Mouse (Mus musculus) left cerebral cortex, adult 2 months (tissue): ENCODE data around the gene Pon1. TPM values are rescaled to one million over a fixed set of nuclear protein-coding genes. Genes with fewer than 3 reads are reported as not detected.
"Not testable (repeated sequence)": the region's sequence is repeated elsewhere in the genome, so short reads cannot be mapped to it uniquely, and the experiment has no call there.

ENCODE experiments used
- DNase-seq, 2 experiments: peaks; one replicate each; pipeline ENCODE4 v3.0.0; 2021 to 2022; ENCODE audit warnings: low spot score in 2 of 2, mixed read lengths in 1 of 2; ENCODE audit errors: extremely low spot score in 1 of 2
- H3K27ac ChIP-seq: fragments of 200-600 bp; 2 replicates; pipeline ENCODE4 v1.8.1; 2022
- H3K4me3 ChIP-seq: fragments of 200-600 bp; 2 replicates; pipeline ENCODE4 v1.8.1; 2022
- CTCF ChIP-seq: fragments of 200-600 bp; IDR thresholded peaks from 2 replicates; pipeline ENCODE4 v1.8.1; 2022; ENCODE audit warnings: antibody characterized with exemption, mild to moderate bottlenecking, moderate library complexity
- intact Hi-C: fragments of 180-260 bp; cut with DNase I; formaldehyde crosslinking; loops from one replicate; pipeline ENCODE4 v1.15.1; 2025
- long read RNA-seq, 2 experiments: library from polyadenylated mRNA; stranded (forward); transcript quantifications; one replicate each; pipeline ENCODE4 v2.0.0; 2021; ENCODE audit warnings: borderline mapping rate in 2 of 2
- total RNA-seq, 2 experiments: library from RNA; stranded (reverse); gene quantifications; 2 replicates each; pipeline ENCODE4 v1.2.3; 2021

The Pon1 gene
- total RNA-seq: not detected
- long read RNA-seq, experiment 1: 0 reads
- long read RNA-seq, experiment 2: 0 reads

DNA sequence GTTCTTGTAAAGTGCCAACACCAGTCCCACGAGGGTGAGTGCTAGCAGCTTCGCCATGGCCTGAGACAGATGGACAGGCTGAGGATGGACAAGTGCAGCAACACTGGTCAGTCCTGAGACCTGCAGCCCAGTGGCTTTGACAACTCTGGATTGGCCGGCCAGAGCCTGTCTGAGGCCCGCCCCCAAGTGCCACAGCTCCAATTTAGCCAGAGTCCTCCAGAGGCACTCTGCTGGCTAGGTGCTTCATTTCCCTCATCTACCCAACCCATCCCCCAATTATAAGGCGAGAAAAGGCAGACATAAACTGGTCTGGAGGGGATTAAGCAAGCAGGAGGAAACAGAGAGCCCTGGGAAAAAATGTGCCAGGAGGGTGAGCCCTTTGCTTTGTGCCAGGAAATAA is at the start of gene Pon1:
Gene Pon1 (minus strand): TSS at position 254 of the 400 bp plus-strand sequence.
- no peak for TF ChIP-seq CTCF
- intact Hi-C loops: no loop called here
- no peak for DNase-seq
- Histone ChIP-seq H3K4me3 (no peak within 1 kb of the TSS), H3K27ac (no peak within 1 kb of the TSS)

GRCm38 (mm10) chr6:5238799-5239198 is 45.1 kb upstream of the Pon1 start:
- H3K27ac ChIP-seq: no peak overlapping the region
- intact Hi-C loops: no loop called here
- no peak for TF ChIP-seq CTCF
- H3K4me3 ChIP-seq: no peak overlapping the region
- no peak for DNase-seq

- TF ChIP-seq CTCF: no peak
- Histone ChIP-seq H3K4me3 (no peak overlapping the region), H3K27ac (no peak overlapping the region)
- DNase-seq: no peak
- intact Hi-C loops: no loop called here
These were observed 43.8 kb upstream of the Pon1 start for GRCm38 (mm10) chr6:5237510-5237909.

- DNase-seq: no peak
- Histone ChIP-seq H3K4me3 (no peak overlapping the region), H3K27ac (no peak overlapping the region)
- no peak for TF ChIP-seq CTCF
- intact Hi-C loops: no loop called here
These were observed 43.2 kb upstream of the Pon1 start for GRCm38 (mm10) chr6:5236843-5237371.

- intact Hi-C loops: no loop called here
- Histone ChIP-seq H3K27ac (no peak overlapping the region), H3K4me3 (no peak overlapping the region)
- no peak for TF ChIP-seq CTCF
- DNase-seq: no peak
These were observed 40.8 kb upstream of the Pon1 start for GRCm38 (mm10) chr6:5234563-5234962.

GRCm38 (mm10) chr6:5233812-5234211 is 40.1 kb upstream of the Pon1 start:
- Histone ChIP-seq H3K4me3 (no peak overlapping the region), H3K27ac (no peak overlapping the region)
- TF ChIP-seq CTCF: no peak
- no peak for DNase-seq
- intact Hi-C loops: no loop called here

GRCm38 (mm10) chr6:5232022-5232421 is 38.3 kb upstream of the Pon1 start:
- TF ChIP-seq CTCF: no peak
- Histone ChIP-seq H3K4me3 (no peak overlapping the region), H3K27ac (no peak overlapping the region)
- intact Hi-C loops: no loop called here
- DNase-seq: no peak

GRCm38 (mm10) chr6:5230261-5230660 is 36.5 kb upstream of the Pon1 start:
- intact Hi-C loops: no loop called here
- no peak for TF ChIP-seq CTCF

DNA sequence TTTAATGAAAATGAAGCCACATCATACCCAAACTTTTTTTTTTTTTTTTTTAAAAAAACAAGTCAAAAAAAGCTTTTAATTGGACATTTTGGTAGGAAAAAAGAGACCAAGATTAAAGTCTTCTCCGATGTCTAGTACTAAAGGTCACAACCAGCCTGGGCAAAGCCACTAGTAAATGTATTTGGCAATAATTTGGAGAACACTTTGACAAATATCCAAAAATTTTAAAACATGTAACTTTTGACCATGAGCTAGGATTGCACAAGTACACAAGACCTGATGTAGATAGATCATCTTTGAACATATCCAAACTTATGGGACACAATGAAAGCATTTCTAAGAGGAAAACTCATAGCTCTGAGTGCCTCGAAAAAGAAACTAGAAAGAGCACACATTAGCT is 29.8 kb upstream of the Pon1 start:
- intact Hi-C loops, DNase-seq, H3K27ac ChIP-seq, H3K4me3 ChIP-seq: not testable (repeated sequence)

More at GRCm38 (mm10) chr6:5230261-5230660, 36.5 kb upstream of the Pon1 start:
- no peak for DNase-seq
- no peak overlapping the region for H3K27ac ChIP-seq
- no peak overlapping the region for H3K4me3 ChIP-seq

DNA sequence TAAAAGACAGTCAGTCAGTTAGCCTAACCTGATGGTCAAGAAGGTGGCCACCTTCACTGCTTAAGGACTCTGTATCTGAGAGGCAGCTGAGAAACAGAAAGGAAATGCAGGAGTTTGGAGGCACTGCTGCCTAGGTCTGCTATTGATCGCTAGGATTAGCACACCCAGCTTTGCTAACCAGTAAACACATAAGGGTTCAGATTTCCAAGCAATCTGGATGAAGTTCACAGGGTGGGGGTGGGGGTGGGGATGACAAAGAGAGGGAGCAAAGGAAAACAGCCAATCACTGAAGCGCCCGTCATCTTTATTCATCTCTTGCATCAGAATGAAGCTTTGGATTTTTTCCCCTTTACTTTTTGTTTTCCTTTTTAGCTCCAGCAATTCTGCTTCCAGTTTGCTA is 28.3 kb upstream of the Pon1 start:
- DNase-seq: no peak
- no peak for TF ChIP-seq CTCF
- no peak overlapping the region for H3K4me3 ChIP-seq
- no peak overlapping the region for H3K27ac ChIP-seq
- intact Hi-C loops: no loop called here

DNA sequence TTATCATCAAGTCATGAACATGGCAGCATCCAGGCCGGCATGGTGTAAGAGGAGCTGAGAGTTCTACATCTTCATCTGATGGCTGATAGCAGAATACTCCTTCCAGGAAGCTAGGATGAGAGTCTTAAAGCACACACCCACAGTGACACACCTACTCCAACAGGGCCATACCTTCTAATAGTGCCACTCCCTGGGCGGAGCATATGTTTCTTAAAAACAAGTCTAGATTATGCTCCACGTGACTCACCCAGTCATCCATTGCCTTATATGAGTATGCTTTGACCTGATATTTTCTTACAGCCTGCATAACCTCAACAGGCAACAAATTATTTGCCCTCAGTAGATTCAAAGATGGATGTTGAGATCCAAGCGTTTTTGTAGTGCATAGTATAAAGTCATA is 24.4 kb upstream of the Pon1 start:
- DNase-seq: no peak
- H3K4me3 ChIP-seq: no peak overlapping the region
- TF ChIP-seq CTCF: no peak
- intact Hi-C loops: no loop called here
- no peak overlapping the region for H3K27ac ChIP-seq

- no peak for TF ChIP-seq CTCF
- intact Hi-C loops: no loop called here
- DNase-seq: no peak
- no peak overlapping the region for H3K4me3 ChIP-seq
- no peak overlapping the region for H3K27ac ChIP-seq
These were observed 14.1 kb upstream of the Pon1 start for GRCm38 (mm10) chr6:5207817-5208216.

GRCm38 (mm10) chr6:5199916-5200315 is 6.2 kb upstream of the Pon1 start:
- no peak overlapping the region for H3K27ac ChIP-seq
- no peak for DNase-seq
- no peak overlapping the region for H3K4me3 ChIP-seq
- no peak for TF ChIP-seq CTCF
- intact Hi-C loops: no loop called here
